Mouse (Mus musculus) MEL (cell line): Measurements from ENCODE around the gene Ovol3.

Source experiments
- CTCF ChIP-seq, 3 experiments: IDR thresholded peaks in 2 of 3; conservative IDR thresholded peaks in 1 of 3; 2 replicates each; pipeline ENCODE4 v1.5.1; 2011 to 2012; ENCODE audit warnings: low read length in 3 of 3, low read depth in 2 of 3, mild to moderate bottlenecking in 2 of 3, improper control_type of control experiment in 1 of 3, inconsistent platforms in 1 of 3, mixed read lengths in 1 of 3, moderate library complexity in 1 of 3; ENCODE audit not compliant: control insufficient read depth in 1 of 3, insufficient read depth in 1 of 3, poor library complexity in 1 of 3, severe bottlenecking in 1 of 3
- GATA1 ChIP-seq: IDR thresholded peaks from 2 replicates; pipeline ENCODE4 v1.6.1; 2011; ENCODE audit warnings: low read depth, low read length, improper control_type of control experiment
- NELFE ChIP-seq: IDR thresholded peaks from 2 replicates; pipeline ENCODE4 v1.6.1; 2011; ENCODE audit warnings: low read depth, low read length, improper control_type of control experiment
- NRF1 ChIP-seq: IDR thresholded peaks from 2 replicates; pipeline ENCODE4 v1.6.1; 2014; ENCODE audit warnings: low read depth, mild to moderate bottlenecking, inconsistent platforms, low read length, improper control_type of control experiment, moderate library complexity; ENCODE audit not compliant: poor library complexity, insufficient read depth, severe bottlenecking
- POLR2A ChIP-seq, 2 experiments: IDR thresholded peaks; 2 replicates each; pipeline ENCODE4 v1.6.1; 2011 to 2012; ENCODE audit warnings: low read length in 2 of 2, mild to moderate bottlenecking in 2 of 2, control low read depth in 1 of 2, improper control_type of control experiment in 1 of 2, low read depth in 1 of 2, moderate library complexity in 1 of 2; ENCODE audit not compliant: control insufficient read depth in 1 of 2, insufficient read depth in 1 of 2, poor library complexity in 1 of 2
- POLR2AphosphoS2 ChIP-seq: IDR thresholded peaks from 2 replicates; pipeline ENCODE4 v1.6.1; 2011; ENCODE audit warnings: low read length, improper control_type of control experiment
- RAD21 ChIP-seq: IDR thresholded peaks from 2 replicates; pipeline ENCODE4 v1.6.1; 2011; ENCODE audit warnings: mild to moderate bottlenecking, low read depth, low read length, improper control_type of control experiment
- RCOR1 ChIP-seq: IDR thresholded peaks from 2 replicates; pipeline ENCODE4 v1.6.1; 2012; ENCODE audit warnings: low read depth, mild to moderate bottlenecking, inconsistent platforms, low read length, improper control_type of control experiment
- TAL1 ChIP-seq: IDR thresholded peaks from 2 replicates; pipeline ENCODE4 v1.6.1; 2012; ENCODE audit warnings: mild to moderate bottlenecking, inconsistent platforms, low read length, moderate library complexity, mixed read lengths
- UBTF ChIP-seq: IDR thresholded peaks from 2 replicates; pipeline ENCODE4 v1.6.1; 2012; ENCODE audit warnings: low read depth, mild to moderate bottlenecking, inconsistent platforms, low read length, improper control_type of control experiment, moderate library complexity, borderline replicate concordance; ENCODE audit not compliant: insufficient read depth
- USF1 ChIP-seq: IDR thresholded peaks from 2 replicates; pipeline ENCODE4 v1.6.1; 2014; ENCODE audit warnings: low read depth, mild to moderate bottlenecking, inconsistent platforms, low read length, improper control_type of control experiment, moderate library complexity
- USF2 ChIP-seq, 2 experiments: IDR thresholded peaks; 2 replicates each; pipeline ENCODE4 v1.6.1; 2011 to 2012; ENCODE audit warnings: improper control_type of control experiment in 2 of 2, low read length in 2 of 2, borderline replicate concordance in 1 of 2, inconsistent platforms in 1 of 2, low read depth in 1 of 2, mild to moderate bottlenecking in 1 of 2; ENCODE audit not compliant: insufficient read depth in 1 of 2

DNA sequence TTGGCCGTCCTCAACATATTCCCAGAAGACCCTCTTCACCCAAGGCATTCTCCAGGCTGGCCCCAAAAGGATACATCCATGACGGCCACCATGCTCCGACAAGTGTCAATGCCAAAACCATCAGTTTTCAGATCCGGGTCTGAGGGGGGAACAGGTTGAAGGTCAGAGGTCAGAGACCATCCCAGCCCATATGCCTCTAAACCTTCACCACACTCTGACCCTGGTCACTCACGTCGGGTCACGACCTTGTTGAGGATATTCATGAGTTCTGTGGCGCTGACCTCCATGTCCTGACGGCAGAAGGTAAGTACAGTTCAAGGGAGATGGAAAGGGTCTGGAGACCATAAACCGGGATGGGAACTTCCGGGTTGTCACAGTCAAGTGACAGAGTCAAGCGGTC lies 43.4 kb downstream of the Ovol3 start:
- TF ChIP-seq USF2 (IDR thresholded peaks at IDR 0.05; ENCODE audit: borderline replicate concordance in 1 of 2, insufficient read depth in 1 of 2, low read depth in 1 of 2, low read length in 2 of 2) (no peak), UBTF (no peak), GATA1 (no peak), CTCF (IDR thresholded peaks at IDR 0.05 in 2 of 3, conservative IDR thresholded peaks at IDR 0.05 in 1 of 3; ENCODE audit: control insufficient read depth in 1 of 3, insufficient read depth in 1 of 3, low read depth in 2 of 3, low read length in 3 of 3, poor library complexity in 1 of 3, severe bottlenecking in 1 of 3) (no peak), USF1 (no peak), POLR2A (IDR thresholded peaks at IDR 0.05; ENCODE audit: control insufficient read depth in 1 of 2, insufficient read depth in 1 of 2, low read depth in 1 of 2, low read length in 2 of 2, poor library complexity in 1 of 2) (no peak), RCOR1 (no peak), TAL1 (no peak), POLR2AphosphoS2 (no peak), NELFE (no peak), RAD21 (no peak), NRF1 (no peak)
